Mouse (Mus musculus) hindbrain, embryonic 16.5 days (tissue): ENCODE measurements around the gene Hnrnpdl. TPM values are rescaled to one million over a fixed set of nuclear protein-coding genes. Genes with fewer than 3 reads are reported as not detected.

Experiments used
- ATAC-seq: fragments of 200-750 bp; cut with Nextera tagmentation; 2 replicates; pipeline ENCODE4 v1.8.0; 2017; ENCODE audit warnings: moderate TSS enrichment, moderate library complexity
- H3K27ac ChIP-seq: fragments of 300-500 bp; sonication (generic); 2 replicates; pipeline ENCODE4 v1.5.1; 2014; ENCODE audit warnings: low read depth, mild to moderate bottlenecking, control low read depth, low read length, moderate library complexity
- H3K27me3 ChIP-seq: fragments of 300-500 bp; sonication (generic); replicated peaks from 2 replicates; pipeline ENCODE4 v1.6.1; 2014; ENCODE audit warnings: low read length; ENCODE audit not compliant: control insufficient read depth, insufficient read depth
- H3K36me3 ChIP-seq: fragments of 300-500 bp; sonication (generic); 2 replicates; pipeline ENCODE4 v1.6.1; 2014; ENCODE audit warnings: mild to moderate bottlenecking, low read length, moderate library complexity, mixed read lengths; ENCODE audit not compliant: control insufficient read depth, insufficient read depth
- H3K4me1 ChIP-seq: fragments of 300-500 bp; sonication (generic); 2 replicates; pipeline ENCODE4 v1.6.1; 2014; ENCODE audit warnings: low read depth, low read length; ENCODE audit not compliant: control insufficient read depth, insufficient read depth
- H3K4me2 ChIP-seq: fragments of 300-500 bp; sonication (generic); 2 replicates; pipeline ENCODE4 v1.6.1; 2014; ENCODE audit warnings: mild to moderate bottlenecking, low read length, control low read depth, moderate library complexity
- H3K4me3 ChIP-seq: fragments of 300-500 bp; sonication (generic); 2 replicates; pipeline ENCODE4 v1.5.1; 2014; ENCODE audit warnings: mild to moderate bottlenecking, low read length, control low read depth, moderate library complexity
- H3K9ac ChIP-seq: fragments of 300-500 bp; sonication (generic); 2 replicates; pipeline ENCODE4 v1.6.1; 2014; ENCODE audit warnings: low read depth, mild to moderate bottlenecking, control low read depth, low read length, moderate library complexity
- H3K9me3 ChIP-seq: fragments of 300-500 bp; sonication (generic); 2 replicates; pipeline ENCODE4 v1.6.1; 2014; ENCODE audit warnings: mild to moderate bottlenecking, low read length, moderate library complexity; ENCODE audit not compliant: control insufficient read depth
- WGBS: fragments of 180-500 bp; shearing (Covaris S2); extraction: QIAGEN DNeasy Blood & Tissue Kit; methylation state at CpG from one replicate; pipeline ENCODE4 v1.1.7; 2014; 5-methylcytosine and 5-hydroxymethylcytosine counted together
- polyA plus RNA-seq: library from polyadenylated mRNA; unstranded; fragments of >200 nt; fragmentation: Nextera tagmentation; extraction: Ambion mirVana; gene quantifications from 2 replicates; pipeline ENCODE4 v1.2.1, GENCODE M21; 2015

Gene Hnrnpdl
- polyA plus RNA-seq, 1 experiment from 2014 or later: 158 TPM

DNA sequence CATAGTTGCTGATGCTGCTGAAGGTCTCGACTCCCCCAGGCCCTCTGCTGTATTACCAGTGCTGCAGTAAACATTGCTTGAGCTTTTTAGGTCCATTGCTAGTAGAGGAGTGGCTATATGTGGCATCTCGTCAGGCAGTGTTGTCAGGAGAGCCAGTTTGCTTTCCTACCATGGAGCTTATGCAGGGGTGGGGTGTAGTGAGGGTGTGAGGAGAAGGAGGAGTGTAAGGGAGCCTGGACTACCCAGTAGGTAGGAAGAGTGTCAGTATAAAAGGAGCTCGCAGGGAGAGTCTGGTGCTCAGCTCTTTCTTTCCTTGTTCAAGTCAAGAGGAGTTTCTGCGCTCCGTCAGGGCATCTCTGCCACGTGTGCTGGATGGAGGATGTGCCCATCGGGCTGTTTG is 13.3 kb upstream of the Hnrnpdl start:
- ATAC-seq: no peak
- WGBS: 92% methylated on average over 7 of the region's 7 CpGs
- no peak overlapping the region for H3K9ac ChIP-seq

DNA sequence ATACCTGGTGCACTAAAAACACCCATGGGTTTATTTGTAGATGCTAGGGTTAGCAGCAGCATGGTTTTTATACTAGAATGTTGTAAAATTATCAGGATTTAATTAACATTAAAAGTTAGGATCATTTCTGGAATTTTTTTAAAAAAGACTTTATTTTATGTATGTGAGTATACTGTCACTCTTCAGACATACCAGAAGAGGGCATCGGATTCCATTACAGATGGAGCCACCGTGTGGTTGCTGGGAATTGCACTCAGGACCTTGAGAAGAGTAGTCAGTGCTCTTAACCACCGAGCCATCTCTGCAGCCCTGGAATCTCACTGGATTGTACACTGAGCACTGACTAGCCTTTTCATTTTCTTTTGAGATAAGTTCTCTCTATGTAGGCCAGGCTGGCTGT is 10.4 kb upstream of the Hnrnpdl start:
- WGBS: 99% methylated on average over 3 of the region's 3 CpGs
- H3K9me3 ChIP-seq: no peaks in the 10 kb centered on the region
- no peak for ATAC-seq
- H3K4me2 ChIP-seq: no peak overlapping the region
- no peak overlapping the region for H3K27ac ChIP-seq
- no peak overlapping the region for H3K9ac ChIP-seq
- no peaks in the 10 kb centered on the region for H3K36me3 ChIP-seq
- H3K27me3 ChIP-seq: no peaks in the 10 kb centered on the region
- peaks cover 18% of the 10 kb centered on the region for H3K4me1 ChIP-seq
- H3K4me3 ChIP-seq: no peak overlapping the region

More for the DNA sequence above, 13.3 kb upstream of the Hnrnpdl start:
- H3K9me3 ChIP-seq: no peaks in the 10 kb centered on the region
- peaks cover 15% of the 10 kb centered on the region for H3K4me1 ChIP-seq
- H3K27ac ChIP-seq: no peak overlapping the region
- H3K27me3 ChIP-seq: no peaks in the 10 kb centered on the region
- H3K36me3 ChIP-seq: no peaks in the 10 kb centered on the region
- no peak overlapping the region for H3K4me2 ChIP-seq
- H3K4me3 ChIP-seq: no peak overlapping the region

DNA sequence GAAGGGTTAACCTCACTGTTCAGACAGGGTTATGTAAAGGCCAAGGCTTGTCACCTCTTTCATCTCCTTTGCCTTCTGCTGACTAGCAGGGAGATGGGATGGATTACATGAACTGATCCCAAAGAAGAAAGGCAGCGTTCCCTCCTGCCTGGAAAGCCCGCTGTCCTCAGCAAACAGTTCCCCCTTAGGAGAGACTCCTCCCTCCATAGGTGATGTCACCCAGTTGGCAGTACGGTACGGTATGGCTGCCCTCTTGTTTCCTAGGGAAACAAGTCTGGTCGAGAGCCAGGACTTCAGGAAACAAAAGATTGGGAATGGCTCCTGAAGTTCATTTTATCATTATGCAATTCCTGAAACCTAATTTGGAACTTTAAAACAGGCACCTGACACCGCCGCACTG is 8.4 kb upstream of the Hnrnpdl start:
- Histone ChIP-seq H3K4me3 (no peak overlapping the region), H3K4me1 (peaks cover 17% of the 10 kb centered on the region), H3K36me3 (no peaks in the 10 kb centered on the region), H3K27me3 (no peaks in the 10 kb centered on the region), H3K4me2 (no peak overlapping the region), H3K27ac (no peak overlapping the region), H3K9ac (no peak overlapping the region), H3K9me3 (no peaks in the 10 kb centered on the region)
- WGBS: 41% methylated on average over 7 of the region's 7 CpGs
- peak; percentile 63; the same call in 1 of the 2 replicates for ATAC-seq

DNA sequence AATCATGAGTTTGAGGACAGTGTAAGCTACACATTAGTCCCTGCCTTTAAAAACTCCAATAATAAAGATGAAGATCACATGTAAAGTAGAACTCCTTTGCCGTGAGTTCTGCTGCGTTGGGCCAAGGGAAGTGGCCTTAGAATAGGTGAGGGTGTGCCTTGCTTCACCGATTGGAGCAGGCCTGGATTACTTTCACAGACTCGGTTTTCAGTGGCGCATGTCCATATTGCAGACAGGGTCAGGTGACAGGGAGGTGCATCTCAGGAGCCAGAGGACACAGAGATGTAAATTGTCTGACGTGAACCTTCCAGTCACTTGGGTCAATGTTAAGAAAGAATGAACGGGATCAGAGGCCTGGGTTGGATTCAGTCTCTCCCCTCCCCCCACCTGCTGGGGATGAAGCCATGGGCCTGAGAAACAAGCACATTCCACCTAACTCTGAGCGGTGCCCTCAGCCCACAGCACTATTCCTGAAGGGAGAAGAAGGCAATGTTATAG is 7.7 kb upstream of the Hnrnpdl start:
- Histone ChIP-seq H3K27ac (no peak overlapping the region), H3K9me3 (no peaks in the 10 kb centered on the region), H3K36me3 (no peaks in the 10 kb centered on the region), H3K9ac (no peak overlapping the region), H3K4me1 (peaks cover 17% of the 10 kb centered on the region), H3K4me3 (no peak overlapping the region), H3K4me2 (no peak overlapping the region), H3K27me3 (no peaks in the 10 kb centered on the region)
- ATAC-seq: no peak
- whole genome bisulfite sequencing: 64% methylated on average over 8 of the region's 8 CpGs

GRCm38 (mm10) chr5:100046096-100046495 is 6.6 kb upstream of the Hnrnpdl start:
- 77% methylated on average over 3 of the region's 3 CpGs for WGBS
- Histone ChIP-seq H3K9ac (no peak overlapping the region), H3K4me2 (no peak overlapping the region), H3K9me3 (no peaks in the 10 kb centered on the region), H3K4me3 (no peak overlapping the region), H3K27ac (no peak overlapping the region), H3K36me3 (no peaks in the 10 kb centered on the region), H3K4me1 (peaks cover 22% of the 10 kb centered on the region), H3K27me3 (no peaks in the 10 kb centered on the region)
- ATAC-seq: no peak

GRCm38 (mm10) chr5:100044621-100045020 is 5.2 kb upstream of the Hnrnpdl start:
- H3K9me3 ChIP-seq: no peaks in the 10 kb centered on the region
- no peak overlapping the region for H3K27ac ChIP-seq
- WGBS: 76% methylated on average over 5 of the region's 5 CpGs
- H3K4me1 ChIP-seq: peaks cover 27% of the 10 kb centered on the region
- ATAC-seq: no peak
- H3K4me2 ChIP-seq: no peak overlapping the region
- H3K36me3 ChIP-seq: no peaks in the 10 kb centered on the region
- H3K4me3 ChIP-seq: no peak overlapping the region
- no peak overlapping the region for H3K9ac ChIP-seq
- H3K27me3 ChIP-seq: no peaks in the 10 kb centered on the region

GRCm38 (mm10) chr5:100044030-100044429 is 4.6 kb upstream of the Hnrnpdl start:
- ATAC-seq: no peak
- H3K27me3 ChIP-seq: no peaks in the 10 kb centered on the region
- no peaks in the 10 kb centered on the region for H3K36me3 ChIP-seq
- 78% methylated on average over 4 of the region's 4 CpGs for WGBS
- H3K4me3 ChIP-seq: no peak overlapping the region
- H3K9ac ChIP-seq: no peak overlapping the region; the same call in 1 of the 2 replicates
- no peaks in the 10 kb centered on the region for H3K9me3 ChIP-seq
- H3K27ac ChIP-seq: no peak overlapping the region
- peaks cover 27% of the 10 kb centered on the region for H3K4me1 ChIP-seq
- H3K4me2 ChIP-seq: no peak overlapping the region

GRCm38 (mm10) chr5:100043361-100043760 is 3.9 kb upstream of the Hnrnpdl start:
- H3K4me1 ChIP-seq: peaks cover 24% of the 10 kb centered on the region
- H3K27ac ChIP-seq: no peak overlapping the region
- no peaks in the 10 kb centered on the region for H3K9me3 ChIP-seq
- WGBS: 65% methylated on average over 5 of the region's 5 CpGs
- H3K27me3 ChIP-seq: no peaks in the 10 kb centered on the region
- no peak overlapping the region for H3K4me2 ChIP-seq
- no peaks in the 10 kb centered on the region for H3K36me3 ChIP-seq
- H3K4me3 ChIP-seq: no peak overlapping the region
- H3K9ac ChIP-seq: no peak overlapping the region; the same call in 1 of the 2 replicates
- ATAC-seq: no peak

- ATAC-seq: no peak
- WGBS: 95% methylated on average over 8 of the region's 8 CpGs
- Histone ChIP-seq H3K9ac (no peak overlapping the region), H3K9me3 (no peaks in the 10 kb centered on the region), H3K4me1 (peaks cover 18% of the 10 kb centered on the region), H3K4me3 (no peak overlapping the region), H3K27me3 (no peaks in the 10 kb centered on the region), H3K4me2 (no peak overlapping the region), H3K27ac (no peak overlapping the region), H3K36me3 (no peaks in the 10 kb centered on the region)
Measured at GRCm38 (mm10) chr5:100042467-100042866, 3.0 kb upstream of the Hnrnpdl start.

DNA sequence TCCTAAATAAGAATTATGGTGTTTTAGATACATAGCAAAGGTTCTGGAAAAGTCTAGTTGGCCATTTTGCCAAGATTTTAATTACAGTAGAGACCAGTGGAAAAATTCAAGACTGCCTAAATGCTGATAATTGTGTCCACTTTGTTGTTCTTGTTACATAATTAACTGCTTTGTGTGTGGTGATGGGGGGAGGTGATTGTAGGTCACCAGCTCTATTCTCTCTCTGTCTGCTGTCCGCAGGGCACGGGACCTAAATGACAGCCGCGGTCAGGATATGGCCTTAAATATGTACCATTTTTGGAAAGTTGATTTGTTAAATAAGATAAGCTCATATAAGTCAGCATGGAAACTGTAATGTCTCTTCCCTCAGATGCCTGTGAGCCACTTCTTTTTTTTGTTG is 1.8 kb upstream of the Hnrnpdl start:
- no peak for ATAC-seq
- Histone ChIP-seq H3K9ac (no peak overlapping the region), H3K36me3 (no peaks in the 10 kb centered on the region), H3K4me2 (peak overlapping the region; percentile 77), H3K4me3 (peak overlapping the region; percentile 8; the same call in 1 of the 2 replicates), H3K4me1 (peaks cover 26% of the 10 kb centered on the region), H3K9me3 (no peaks in the 10 kb centered on the region), H3K27ac (no peak overlapping the region), H3K27me3 (no peaks in the 10 kb centered on the region)
- 66% methylated on average over 4 of the region's 4 CpGs for WGBS
